Mouse (Mus musculus) heart, postnatal 0 days (tissue): ENCODE data around the gene Foxp1. TPM values are rescaled to one million over a fixed set of nuclear protein-coding genes. Genes with fewer than 3 reads are reported as not detected.

ENCODE experiments used
- ATAC-seq: fragments of 200-750 bp; cut with Nextera tagmentation; 2 replicates; pipeline ENCODE4 v1.8.0; 2017; ENCODE audit warnings: low read depth, moderate number of reproducible peaks, moderate library complexity; ENCODE audit not compliant: insufficient read depth
- DNase-seq: peaks from one replicate; pipeline ENCODE4 v3.0.0-alpha.2; 2016; ENCODE audit warnings: low spot score
- H3K27ac ChIP-seq: fragments of 300-500 bp; sonication (generic); 2 replicates; pipeline ENCODE4 v1.5.1; 2014; ENCODE audit warnings: low read depth, mild to moderate bottlenecking
- H3K27me3 ChIP-seq: fragments of 300-500 bp; sonication (generic); 2 replicates; pipeline ENCODE4 v1.6.1; 2014; ENCODE audit warnings: low read length, mixed read lengths; ENCODE audit not compliant: control insufficient read depth, insufficient read depth
- H3K36me3 ChIP-seq: fragments of 300-500 bp; sonication (generic); replicated peaks from 2 replicates; pipeline ENCODE4 v1.6.1; 2014; ENCODE audit warnings: low read length, mixed read lengths; ENCODE audit not compliant: control insufficient read depth, insufficient read depth
- H3K4me1 ChIP-seq: fragments of 300-500 bp; sonication (generic); 2 replicates; pipeline ENCODE4 v1.6.1; 2014; ENCODE audit warnings: antibody characterized with exemption; ENCODE audit not compliant: control insufficient read depth, insufficient read depth
- H3K4me2 ChIP-seq: fragments of 300-500 bp; sonication (generic); 2 replicates; pipeline ENCODE4 v1.6.1; 2014; ENCODE audit warnings: low read depth, mild to moderate bottlenecking, low read length, moderate library complexity
- H3K4me3 ChIP-seq: fragments of 300-500 bp; sonication (generic); 2 replicates; pipeline ENCODE4 v1.5.1; 2014; ENCODE audit warnings: low read depth, low read length
- H3K9ac ChIP-seq: fragments of 300-500 bp; sonication (generic); replicated peaks from 2 replicates; pipeline ENCODE4 v1.6.1; 2014; ENCODE audit warnings: low read depth, low read length, mixed read lengths
- H3K9me3 ChIP-seq: fragments of 300-500 bp; sonication (generic); replicated peaks from 2 replicates; pipeline ENCODE4 v1.6.1; 2016; ENCODE audit warnings: low read length; ENCODE audit not compliant: control insufficient read depth
- CTCF ChIP-seq: IDR thresholded peaks from 2 replicates; pipeline ENCODE4 v1.5.1; 2016; ENCODE audit warnings: antibody characterized with exemption, control low read depth, low read depth
- EP300 ChIP-seq: IDR thresholded peaks from 2 replicates; pipeline ENCODE4 v1.6.1; 2016; ENCODE audit warnings: antibody characterized with exemption, low read depth
- WGBS: fragments of 180-500 bp; shearing (Covaris S2); extraction: QIAGEN DNeasy Blood & Tissue Kit; methylation state at CpG from one replicate; pipeline ENCODE4 v1.1.7; 2014; 5-methylcytosine and 5-hydroxymethylcytosine counted together
- polyA plus RNA-seq: library from polyadenylated mRNA; unstranded; fragments of >200 nt; fragmentation: Nextera tagmentation; extraction: Ambion mirVana; gene quantifications from 2 replicates; pipeline ENCODE4 v1.2.1, GENCODE M21; 2015
- total RNA-seq: library from RNA; depleted of rRNA; stranded (reverse); fragments of >200 nt; gene quantifications from 2 replicates; pipeline ENCODE4 v1.2.3, GENCODE M21; 2014; ENCODE audit warnings: low replicate concordance

Foxp1 gene
- total and polyA plus RNA-seq, 2 experiments from 2014 or later, result 40.7 to 88.1 TPM

GRCm38 (mm10) chr6:99297535-99297934, 225.0 kb downstream of the Foxp1 start:
- ATAC-seq, result no peak
- TF ChIP-seq CTCF (no peak), EP300 (no peak)
- H3K27ac ChIP-seq, result no peak overlapping the region
- no peaks in the 10 kb centered on the region for H3K4me1 ChIP-seq
- no peaks in the 10 kb centered on the region for H3K36me3 ChIP-seq
- H3K9me3 ChIP-seq, result no peaks in the 10 kb centered on the region
- 88% methylated on average over 5 of the region's 5 CpGs for WGBS
- H3K4me2 ChIP-seq, result no peak overlapping the region
- no peaks in the 10 kb centered on the region for H3K27me3 ChIP-seq
- no peak overlapping the region for H3K4me3 ChIP-seq
- DNase-seq, result no peak
- H3K9ac ChIP-seq, result no peak overlapping the region

GRCm38 (mm10) chr6:99295495-99295894, 227.0 kb downstream of the Foxp1 start:
- ATAC-seq (no peak), DNase-seq (no peak)
- Histone ChIP-seq H3K9ac (no peak overlapping the region), H3K36me3 (no peaks in the 10 kb centered on the region), H3K9me3 (no peaks in the 10 kb centered on the region), H3K27ac (no peak overlapping the region; the same call in 1 of the 2 replicates), H3K27me3 (no peaks in the 10 kb centered on the region), H3K4me1 (no peaks in the 10 kb centered on the region), H3K4me3 (no peak overlapping the region), H3K4me2 (no peak overlapping the region)
- TF ChIP-seq CTCF (no peak), EP300 (no peak)
- 61% methylated on average over 8 of the region's 8 CpGs for WGBS

GRCm38 (mm10) chr6:99289220-99289619, 233.3 kb downstream of the Foxp1 start:
- TF ChIP-seq CTCF (no peak), EP300 (no peak)
- H3K27ac ChIP-seq, result no peak overlapping the region
- no peak overlapping the region for H3K4me3 ChIP-seq
- no peak for DNase-seq
- no peak overlapping the region for H3K9ac ChIP-seq
- H3K4me1 ChIP-seq, result 0 out of 2 replicates have a peak, but pooled peaks cover 3% of the 10 kb centered on the region
- H3K9me3 ChIP-seq, result no peaks in the 10 kb centered on the region
- 58% methylated on average over 4 of the region's 4 CpGs for WGBS
- H3K36me3 ChIP-seq, result no peaks in the 10 kb centered on the region
- H3K4me2 ChIP-seq, result no peak overlapping the region
- ATAC-seq, result no peak
- no peaks in the 10 kb centered on the region for H3K27me3 ChIP-seq

GRCm38 (mm10) chr6:99285026-99285425, 237.5 kb downstream of the Foxp1 start:
- no peaks in the 10 kb centered on the region for H3K9me3 ChIP-seq
- no peaks in the 10 kb centered on the region for H3K36me3 ChIP-seq
- 0 out of 2 replicates have a peak, but pooled peaks cover 3% of the 10 kb centered on the region for H3K4me1 ChIP-seq
- no peak for DNase-seq
- 62% methylated on average over 3 of the region's 3 CpGs for WGBS
- ATAC-seq, result no peak
- TF ChIP-seq EP300 (no peak), CTCF (no peak)
- no peak overlapping the region for H3K4me2 ChIP-seq
- no peak overlapping the region for H3K4me3 ChIP-seq
- no peak overlapping the region for H3K27ac ChIP-seq
- H3K9ac ChIP-seq, result no peak overlapping the region
- no peaks in the 10 kb centered on the region for H3K27me3 ChIP-seq

- TF ChIP-seq CTCF (no peak), EP300 (no peak)
- WGBS, result 84% methylated on average over 4 of the region's 4 CpGs
Observed at GRCm38 (mm10) chr6:99284019-99284418, 238.5 kb downstream of the Foxp1 start.

More at GRCm38 (mm10) chr6:99284019-99284418, 238.5 kb downstream of the Foxp1 start:
- Histone ChIP-seq H3K9me3 (no peaks in the 10 kb centered on the region), H3K36me3 (no peaks in the 10 kb centered on the region), H3K4me1 (no peaks in the 10 kb centered on the region), H3K27ac (no peak overlapping the region; the same call in 1 of the 2 replicates), H3K9ac (no peak overlapping the region), H3K4me2 (no peak overlapping the region), H3K27me3 (no peaks in the 10 kb centered on the region), H3K4me3 (no peak overlapping the region)
- DNase-seq (no peak), ATAC-seq (no peak)
